In genomic region chr14:51268677-51269076, GRCm38 (mm10) we compare ENCODE assay signal across 25 mouse cellular contexts. TPM values are rescaled to one million over a fixed set of nuclear protein-coding genes. Genes with fewer than 3 reads are reported as not detected.
"Had no signal": no experiment of that assay in that cellular context is flagged by ENCODE, and none has a peak within 500 bp of the region (broad histone marks: within the 10 kb centered on the region; RNA-seq: fewer than 3 reads in every experiment).

No protein-coding gene starts in this region.

- H3K9me3 ChIP-seq: lung, embryonic 15.5 days; megakaryocyte, embryonic 14.5 days; midbrain, embryonic 13.5 days; midbrain, embryonic 15.5 days; neural tube, embryonic 12.5 days; stomach, embryonic 15.5 days had no signal

- DNase-seq: lung, adult 2 months; lung, postnatal 14 days; lung, postnatal 36 days; right cerebral cortex, postnatal 14 days; thymus, adult 2 months; thymus, postnatal 25 days; thymus, postnatal 4 days had no signal

- H3K27me3 ChIP-seq: lung, embryonic 15.5 days; megakaryocyte, embryonic 14.5 days; midbrain, embryonic 13.5 days; midbrain, embryonic 15.5 days; neural tube, embryonic 12.5 days; stomach, embryonic 15.5 days had no signal

- H3K4me1 ChIP-seq: lung, embryonic 15.5 days; megakaryocyte, embryonic 14.5 days; midbrain, embryonic 13.5 days; midbrain, embryonic 15.5 days; neural tube, embryonic 12.5 days; stomach, embryonic 15.5 days had no signal

- H3K27ac ChIP-seq: lung, embryonic 15.5 days; macrophage; midbrain, embryonic 13.5 days; midbrain, embryonic 15.5 days; neural tube, embryonic 12.5 days; stomach, embryonic 15.5 days; stomach, postnatal 0 days had no signal

- ATAC-seq: lung, postnatal 0 days; midbrain, embryonic 13.5 days; midbrain, embryonic 15.5 days had no signal

- H3K4me3 ChIP-seq: lung, embryonic 15.5 days; megakaryocyte, embryonic 14.5 days; midbrain, embryonic 13.5 days; midbrain, embryonic 15.5 days; neural tube, embryonic 12.5 days; stomach, embryonic 15.5 days had no signal

- H3K36me3 ChIP-seq: lung, embryonic 15.5 days; midbrain, embryonic 13.5 days; midbrain, embryonic 15.5 days; neural tube, embryonic 12.5 days; stomach, embryonic 15.5 days had no signal

RNA-seq across cellular contexts. Expression of gene Rnase2a, which starts 12.8 kb away (rescaled TPM):
- total RNA-seq: megakaryocyte progenitor cell, adult 5-6 weeks; midbrain, postnatal 0 days; monocyte, adult 5-6 weeks; neutrophil, adult 5-6 weeks had no signal
- polyA plus RNA-seq: lung, adult 2 months; lung, embryonic 15.5 days; lung, postnatal 0 days; macrophage; midbrain, embryonic 11.5 days; midbrain, embryonic 13.5 days; midbrain, embryonic 15.5 days; midbrain, postnatal 0 days; neural tube, embryonic 12.5 days; neural tube, embryonic 14.5 days; spleen, adult 2 months; stomach, embryonic 15.5 days; stomach, postnatal 0 days; testis, adult 2 months; urinary bladder, adult 2 months had no signal
